Mouse (Mus musculus): Measurements from ENCODE around the gene Pigr.

- TF ChIP-seq EP300 (IDR thresholded peaks at IDR 0.05; ENCODE audit: low read depth), result no peak
- no peak for TF ChIP-seq CTCF (IDR thresholded peaks at IDR 0.05; ENCODE audit: low read depth)
These were observed 6.7 kb upstream of the Pigr start for GRCm38 (mm10) chr1:130819737-130820136.
